Mouse (Mus musculus): ENCODE measurements at regions not wholly inside any gene's neighbourhood (a gene's known extent, or its start where the extent isn't known, plus 50 kb on each side); places are given as distances from the start of the nearest gene placed in this dataset.

DNA sequence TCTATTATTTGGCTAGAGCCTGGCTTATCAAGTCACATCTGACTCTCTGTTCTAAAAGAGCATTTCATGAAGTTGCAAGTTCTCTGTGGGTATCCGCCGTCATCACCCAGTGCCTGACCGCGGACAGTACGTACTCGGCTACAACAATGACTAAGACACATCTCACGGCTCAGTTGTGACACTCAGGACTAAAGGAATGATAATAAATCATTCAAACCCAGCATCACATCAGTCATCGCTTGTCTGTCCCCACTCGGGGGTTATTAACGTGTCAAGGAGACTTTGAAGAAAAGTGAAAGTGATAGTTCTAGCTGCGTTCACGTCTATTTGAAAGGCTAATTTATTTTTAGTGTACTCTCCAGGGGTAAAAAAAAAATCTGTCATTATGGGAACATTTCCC, 61.4 kb upstream of the Map4k3 start:
- DNase-seq = no peak

DNA sequence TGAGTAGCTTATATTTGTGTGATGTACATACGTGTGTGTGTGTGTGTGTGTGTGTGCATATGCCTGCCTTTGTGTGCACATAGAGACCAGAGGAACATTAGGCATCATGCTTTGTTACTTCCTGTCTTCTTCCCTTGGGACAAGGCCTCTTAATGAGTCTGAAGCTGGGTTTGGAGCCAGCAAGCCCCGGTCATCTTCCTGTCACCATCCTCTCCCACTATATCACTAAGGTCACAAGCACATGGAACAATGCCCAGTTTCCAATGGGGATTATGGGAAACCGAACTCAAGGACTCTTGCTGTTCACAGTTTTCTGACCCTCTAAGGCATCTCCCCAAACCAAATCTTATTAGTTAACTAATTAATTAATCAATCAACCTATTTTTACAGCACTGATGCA, 60.7 kb upstream of the Map4k3 start:
- no peak for DNase-seq

DNA sequence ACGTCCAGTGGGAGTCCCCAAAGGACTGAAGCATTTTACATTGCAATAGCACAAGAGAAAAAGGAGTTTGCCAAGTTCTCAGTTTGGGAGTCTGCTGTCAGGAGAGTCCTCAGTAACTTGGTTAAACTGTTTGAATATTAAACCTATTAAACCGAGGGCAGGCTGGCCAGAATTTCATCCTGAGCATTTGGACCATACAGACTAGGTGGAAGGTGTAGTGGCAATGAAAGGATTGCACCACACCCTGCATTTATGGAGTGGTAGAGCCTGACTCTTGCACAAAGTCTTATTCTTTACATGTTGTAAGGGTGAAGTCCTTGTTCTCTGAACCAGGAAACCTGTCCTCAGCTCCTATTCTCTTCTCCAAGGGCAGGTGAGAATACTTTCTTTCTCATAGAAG, 58.6 kb upstream of the Map4k3 start:
- DNase-seq = no peak

DNA sequence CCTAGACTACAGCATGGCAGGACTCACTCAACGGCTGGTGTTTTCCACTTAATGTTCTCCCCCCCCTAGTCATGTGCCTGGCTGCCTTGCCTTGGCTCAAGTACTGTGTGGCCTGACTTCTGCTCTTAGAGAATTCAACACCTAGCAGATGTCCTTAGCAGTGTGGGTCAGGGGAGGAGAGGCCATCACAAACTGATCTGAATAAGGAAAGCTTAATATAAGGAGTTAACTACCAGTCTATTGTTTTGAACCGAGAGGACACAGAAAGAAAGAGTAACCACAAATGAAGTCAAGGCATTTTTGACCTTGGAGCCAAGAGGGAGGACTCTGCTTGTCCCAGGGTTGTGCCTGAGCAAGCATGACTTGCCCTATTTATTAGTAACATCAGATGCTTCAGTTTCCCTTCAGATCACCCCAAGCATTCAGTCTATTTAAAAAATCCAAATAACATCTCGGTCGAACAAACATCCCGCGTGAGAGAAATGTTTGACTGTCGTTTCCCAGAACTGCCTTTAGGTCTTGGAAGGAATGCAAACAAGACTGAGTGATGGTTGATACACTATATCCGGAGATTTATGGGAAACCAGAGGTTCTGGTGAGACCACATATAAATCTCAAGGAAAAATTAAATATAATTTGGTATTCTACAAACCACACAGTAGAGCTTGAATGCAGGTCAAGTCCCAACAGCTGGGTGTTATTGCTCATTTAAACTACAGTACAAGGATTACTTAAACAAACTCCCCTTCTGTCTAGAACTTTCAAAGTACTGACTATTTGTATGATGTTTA, 58.0 kb upstream of the Map4k3 start:
- no peak for DNase-seq

DNA sequence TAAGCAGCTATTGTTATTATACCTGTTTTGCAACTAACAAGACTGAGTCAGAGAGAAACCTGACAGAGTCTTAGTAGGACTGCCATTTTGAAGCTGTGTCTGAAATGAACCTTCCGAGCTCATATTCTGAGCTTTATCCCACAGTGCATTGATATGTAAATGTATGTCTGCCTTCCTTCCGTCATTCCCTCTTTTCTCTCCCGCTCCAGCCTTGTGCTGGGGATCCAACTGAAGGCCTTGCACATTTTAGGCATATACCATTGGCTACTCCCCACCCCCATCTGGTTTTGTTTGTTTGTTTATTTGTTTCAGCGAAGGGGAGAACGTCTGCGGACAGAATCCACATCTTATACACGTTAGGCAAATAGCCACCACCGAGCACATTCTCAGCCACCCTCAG, 57.2 kb upstream of the Map4k3 start:
- no peak for DNase-seq

DNA sequence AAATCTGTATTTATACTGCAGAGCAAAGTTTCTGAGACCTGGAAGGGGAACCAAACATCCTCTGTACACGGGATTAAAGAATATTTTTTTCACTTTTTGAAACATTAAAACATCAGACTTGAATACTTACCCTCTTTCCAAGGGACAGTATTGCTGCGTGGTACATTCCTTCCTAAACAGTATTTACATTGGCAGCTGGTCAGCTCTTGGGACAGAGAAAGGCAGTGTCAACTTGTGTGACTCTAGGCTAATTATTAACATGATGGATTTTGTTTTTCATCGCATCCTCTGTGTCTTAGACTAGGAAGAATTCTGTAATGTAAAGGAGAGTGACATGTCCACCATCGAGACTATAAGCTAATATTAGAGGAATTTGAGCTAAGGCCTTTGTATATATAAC, 56.8 kb upstream of the Map4k3 start:
- no peak for DNase-seq

DNA sequence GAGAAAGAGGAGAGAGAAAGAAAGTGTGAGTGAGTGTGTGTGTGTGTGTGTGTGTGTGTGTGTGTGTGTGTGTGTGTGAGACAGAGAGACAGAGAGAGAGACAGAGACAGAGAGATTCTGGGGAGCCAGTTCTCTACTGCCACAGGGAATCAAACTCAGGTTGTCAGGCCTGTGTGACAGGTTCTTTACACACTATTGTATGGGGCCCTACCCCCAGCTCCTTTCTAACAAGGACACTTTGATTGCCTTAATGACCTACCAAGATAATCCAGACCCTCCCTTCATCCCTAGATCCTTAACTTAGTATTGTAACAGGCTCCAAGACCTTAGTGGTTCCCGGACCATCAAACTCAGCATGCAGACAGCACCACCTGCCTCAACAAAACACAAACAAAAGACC, 53.9 kb upstream of the Map4k3 start:
- no peak for DNase-seq

DNA sequence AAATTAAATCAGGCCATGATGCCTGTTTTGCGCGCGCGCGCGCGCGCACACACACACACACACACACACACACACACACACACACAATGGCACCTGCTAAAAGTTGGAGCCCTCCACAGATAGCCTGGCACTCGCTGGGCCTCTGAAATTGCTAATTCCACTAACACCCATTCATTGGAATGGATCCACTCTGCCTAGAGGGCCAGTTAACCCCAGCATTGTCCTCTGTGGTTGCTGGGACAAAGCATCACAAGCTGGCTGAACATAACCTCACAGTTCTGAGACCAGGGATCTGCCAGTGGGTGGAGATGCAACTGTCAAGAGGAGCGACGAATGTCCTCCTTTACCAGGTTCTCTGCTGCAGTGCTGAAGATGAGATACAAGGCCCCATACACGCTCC, 53.3 kb upstream of the Map4k3 start:
- DNase-seq = no peak

DNA sequence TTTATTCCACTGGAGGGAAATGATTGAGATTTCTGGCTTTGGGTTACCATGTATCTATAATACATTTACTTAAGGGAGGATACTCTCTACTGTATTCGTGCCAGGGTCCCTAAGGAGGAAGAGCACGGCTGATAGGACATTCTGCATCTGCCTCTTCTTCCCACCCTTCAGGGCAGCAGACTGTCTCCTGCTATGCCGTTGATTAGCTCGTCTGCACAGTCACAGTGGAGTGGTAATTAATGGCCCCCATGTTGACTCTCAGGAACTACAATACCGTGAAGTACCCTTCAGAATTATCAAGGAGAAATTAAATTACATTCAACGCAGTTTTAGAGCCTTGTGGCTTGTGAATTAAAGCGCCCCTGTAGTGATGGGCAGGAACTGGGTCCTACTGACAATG, 52.0 kb upstream of the Map4k3 start:
- DNase-seq = no peak

DNA sequence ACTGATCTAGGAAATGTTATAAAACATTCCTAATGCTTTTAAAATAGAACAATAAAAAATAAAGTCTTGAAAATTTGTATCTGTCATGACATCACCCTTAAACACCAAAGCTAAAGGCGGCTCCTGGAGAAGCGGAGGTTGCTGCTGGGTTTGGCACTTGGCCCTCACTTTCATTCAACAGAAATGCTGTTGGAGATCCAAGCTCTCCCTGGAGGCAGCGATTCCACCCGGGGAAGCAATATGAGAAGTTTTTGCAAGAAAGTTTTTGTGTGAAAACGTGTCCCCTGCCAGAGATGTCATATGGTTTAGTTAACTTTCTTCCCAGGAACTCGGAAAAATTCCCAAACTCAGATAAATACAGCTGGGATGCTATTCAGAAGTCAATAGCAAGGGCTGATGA, 51.5 kb upstream of the Map4k3 start:
- peak in 1 of 2 experiments; percentile 18 for DNase-seq
